Mouse (Mus musculus): Measurements from ENCODE around the gene Adarb2. TPM values are rescaled to one million over a fixed set of nuclear protein-coding genes. Genes with fewer than 3 reads are reported as not detected.

Gene Adarb2
- polyA plus RNA-seq, 1 experiment from 2014 or later, result 1.7 TPM

- H3K9me3 ChIP-seq, result no peaks in the 10 kb centered on the region
- no peaks in the 10 kb centered on the region for H3K4me1 ChIP-seq
- no peak overlapping the region for H3K4me2 ChIP-seq
- H3K4me3 ChIP-seq, result no peak overlapping the region
- 73% methylated on average over 4 of the region's 4 CpGs for WGBS
- no peaks in the 10 kb centered on the region for H3K27me3 ChIP-seq
- no peak overlapping the region for H3K27ac ChIP-seq
- ATAC-seq (ENCODE audit: insufficient number of reproducible peaks, low FRiP score, low TSS enrichment, low read depth), result no peak
- no peak overlapping the region for H3K9ac ChIP-seq
- H3K36me3 ChIP-seq, result no peaks in the 10 kb centered on the region
These were observed 542.9 kb downstream of the Adarb2 start for GRCm38 (mm10) chr13:8745596-8745995.

- H3K36me3 ChIP-seq, result no peaks in the 10 kb centered on the region
- no peak overlapping the region for H3K4me2 ChIP-seq
- H3K4me1 ChIP-seq, result no peaks in the 10 kb centered on the region
- H3K27me3 ChIP-seq, result no peaks in the 10 kb centered on the region
- WGBS, result 86% methylated on average over 6 of the region's 6 CpGs
- H3K4me3 ChIP-seq, result no peak overlapping the region
- no peak overlapping the region for H3K9ac ChIP-seq
- no peak for ATAC-seq (ENCODE audit: insufficient number of reproducible peaks, low FRiP score, low TSS enrichment, low read depth)
- H3K27ac ChIP-seq, result no peak overlapping the region
- no peaks in the 10 kb centered on the region for H3K9me3 ChIP-seq
These were observed 546.8 kb downstream of the Adarb2 start for GRCm38 (mm10) chr13:8749451-8749850.

GRCm38 (mm10) chr13:8760940-8761339, 558.3 kb downstream of the Adarb2 start:
- no peaks in the 10 kb centered on the region for H3K9me3 ChIP-seq
- H3K4me2 ChIP-seq, result no peak overlapping the region
- no peaks in the 10 kb centered on the region for H3K4me1 ChIP-seq
- ATAC-seq (ENCODE audit: insufficient number of reproducible peaks, low FRiP score, low TSS enrichment, low read depth), result no peak
- H3K27me3 ChIP-seq, result no peaks in the 10 kb centered on the region
- no peaks in the 10 kb centered on the region for H3K36me3 ChIP-seq
- no peak overlapping the region for H3K9ac ChIP-seq
- 61% methylated on average over 8 of the region's 8 CpGs for WGBS
- no peak overlapping the region for H3K4me3 ChIP-seq
- H3K27ac ChIP-seq, result no peak overlapping the region

- Histone ChIP-seq H3K27me3 (no peaks in the 10 kb centered on the region), H3K36me3 (no peaks in the 10 kb centered on the region), H3K4me3 (no peak overlapping the region), H3K27ac (no peak overlapping the region), H3K9ac (no peak overlapping the region), H3K4me2 (no peak overlapping the region), H3K9me3 (no peaks in the 10 kb centered on the region), H3K4me1 (no peaks in the 10 kb centered on the region)
- WGBS, result 94% methylated on average over 7 of the region's 7 CpGs
- no peak for ATAC-seq (ENCODE audit: insufficient number of reproducible peaks, low FRiP score, low TSS enrichment, low read depth)
These were observed 567.1 kb downstream of the Adarb2 start for GRCm38 (mm10) chr13:8769654-8770227.

GRCm38 (mm10) chr13:8770616-8771015, 568.0 kb downstream of the Adarb2 start:
- H3K4me2 ChIP-seq, result no peak overlapping the region
- H3K36me3 ChIP-seq, result no peaks in the 10 kb centered on the region
- H3K27ac ChIP-seq, result no peak overlapping the region
- WGBS, result 23% methylated on average over 4 of the region's 4 CpGs
- H3K4me3 ChIP-seq, result no peak overlapping the region
- ATAC-seq (ENCODE audit: insufficient number of reproducible peaks, low FRiP score, low TSS enrichment, low read depth), result no peak
- no peaks in the 10 kb centered on the region for H3K27me3 ChIP-seq
- no peaks in the 10 kb centered on the region for H3K9me3 ChIP-seq
- H3K4me1 ChIP-seq, result no peaks in the 10 kb centered on the region
- H3K9ac ChIP-seq, result no peak overlapping the region

- no peak overlapping the region for H3K27ac ChIP-seq
- no peaks in the 10 kb centered on the region; the same call in 1 of the 2 replicates for H3K27me3 ChIP-seq
- H3K9ac ChIP-seq, result no peak overlapping the region
- no peaks in the 10 kb centered on the region for H3K4me1 ChIP-seq
- 53% methylated on average over 4 of the region's 4 CpGs for WGBS
- H3K9me3 ChIP-seq, result no peaks in the 10 kb centered on the region
- H3K4me2 ChIP-seq, result no peak overlapping the region
- ATAC-seq (ENCODE audit: insufficient number of reproducible peaks, low FRiP score, low TSS enrichment, low read depth), result no peak
- no peaks in the 10 kb centered on the region for H3K36me3 ChIP-seq
- H3K4me3 ChIP-seq, result no peak overlapping the region
These were observed 577.8 kb downstream of the Adarb2 start for GRCm38 (mm10) chr13:8780441-8780840.

- Histone ChIP-seq H3K27ac (no peak overlapping the region), H3K4me1 (no peaks in the 10 kb centered on the region), H3K4me2 (no peak overlapping the region), H3K9ac (no peak overlapping the region), H3K9me3 (no peaks in the 10 kb centered on the region), H3K27me3 (no peaks in the 10 kb centered on the region; the same call in 1 of the 2 replicates), H3K4me3 (no peak overlapping the region), H3K36me3 (no peaks in the 10 kb centered on the region)
- 25% methylated on average over 4 of the region's 4 CpGs for WGBS
- no peak for ATAC-seq (ENCODE audit: insufficient number of reproducible peaks, low FRiP score, low TSS enrichment, low read depth)
These were observed 580.0 kb downstream of the Adarb2 start for GRCm38 (mm10) chr13:8782636-8783035.

GRCm38 (mm10) chr13:8783686-8784307, 581.1 kb downstream of the Adarb2 start:
- Histone ChIP-seq H3K4me2 (no peak overlapping the region), H3K4me1 (no peaks in the 10 kb centered on the region), H3K27me3 (no peaks in the 10 kb centered on the region; the same call in 1 of the 2 replicates), H3K36me3 (no peaks in the 10 kb centered on the region), H3K4me3 (no peak overlapping the region), H3K9me3 (no peaks in the 10 kb centered on the region), H3K9ac (no peak overlapping the region), H3K27ac (no peak overlapping the region)
- ATAC-seq (ENCODE audit: insufficient number of reproducible peaks, low FRiP score, low TSS enrichment, low read depth), result no peak
- 73% methylated on average over 10 of the region's 10 CpGs for WGBS

GRCm38 (mm10) chr13:8784308-8785061, 581.8 kb downstream of the Adarb2 start:
- H3K4me1 ChIP-seq, result no peaks in the 10 kb centered on the region
- no peaks in the 10 kb centered on the region for H3K36me3 ChIP-seq
- H3K4me3 ChIP-seq, result no peak overlapping the region
- ATAC-seq (ENCODE audit: insufficient number of reproducible peaks, low FRiP score, low TSS enrichment, low read depth), result no peak
- no peaks in the 10 kb centered on the region for H3K9me3 ChIP-seq
- no peak overlapping the region for H3K4me2 ChIP-seq
- H3K27ac ChIP-seq, result no peak overlapping the region
- H3K9ac ChIP-seq, result no peak overlapping the region
- 58% methylated on average over 14 of the region's 14 CpGs for WGBS
- H3K27me3 ChIP-seq, result no peaks in the 10 kb centered on the region; the same call in 1 of the 2 replicates

GRCm38 (mm10) chr13:8785185-8785584, 582.5 kb downstream of the Adarb2 start:
- no peaks in the 10 kb centered on the region for H3K4me1 ChIP-seq
- no peak overlapping the region for H3K4me3 ChIP-seq
- no peak overlapping the region for H3K4me2 ChIP-seq
- no peaks in the 10 kb centered on the region for H3K36me3 ChIP-seq
- no peaks in the 10 kb centered on the region; the same call in 1 of the 2 replicates for H3K27me3 ChIP-seq
- 16% methylated on average over 9 of the region's 9 CpGs for WGBS
- ATAC-seq (ENCODE audit: insufficient number of reproducible peaks, low FRiP score, low TSS enrichment, low read depth), result no peak
- no peak overlapping the region for H3K9ac ChIP-seq
- no peaks in the 10 kb centered on the region for H3K9me3 ChIP-seq
- no peak overlapping the region for H3K27ac ChIP-seq

GRCm38 (mm10) chr13:8793217-8793616, 590.6 kb downstream of the Adarb2 start:
- 78% methylated on average over 8 of the region's 8 CpGs for WGBS
- ATAC-seq (ENCODE audit: insufficient number of reproducible peaks, low FRiP score, low TSS enrichment, low read depth), result no peak

GRCm38 (mm10) chr13:8800576-8800975, 597.9 kb downstream of the Adarb2 start:
- no peak for ATAC-seq (ENCODE audit: insufficient number of reproducible peaks, low FRiP score, low TSS enrichment, low read depth)
- Histone ChIP-seq H3K9me3 (no peaks in the 10 kb centered on the region), H3K27me3 (no peaks in the 10 kb centered on the region), H3K36me3 (peaks cover 16% of the 10 kb centered on the region), H3K4me3 (no peak overlapping the region), H3K27ac (no peak overlapping the region), H3K4me2 (no peak overlapping the region), H3K9ac (no peak overlapping the region), H3K4me1 (no peaks in the 10 kb centered on the region)
- 37% methylated on average over 6 of the region's 6 CpGs for WGBS

More at GRCm38 (mm10) chr13:8793217-8793616, 590.6 kb downstream of the Adarb2 start:
- Histone ChIP-seq H3K27ac (no peak overlapping the region), H3K4me3 (no peak overlapping the region), H3K4me2 (no peak overlapping the region), H3K27me3 (no peaks in the 10 kb centered on the region), H3K9ac (no peak overlapping the region), H3K36me3 (no peaks in the 10 kb centered on the region), H3K4me1 (no peaks in the 10 kb centered on the region), H3K9me3 (no peaks in the 10 kb centered on the region)

All from limb, embryonic 15.5 days (tissue).